ENCODE assay signal across 9 mouse cellular contexts in the genomic region with DNA sequence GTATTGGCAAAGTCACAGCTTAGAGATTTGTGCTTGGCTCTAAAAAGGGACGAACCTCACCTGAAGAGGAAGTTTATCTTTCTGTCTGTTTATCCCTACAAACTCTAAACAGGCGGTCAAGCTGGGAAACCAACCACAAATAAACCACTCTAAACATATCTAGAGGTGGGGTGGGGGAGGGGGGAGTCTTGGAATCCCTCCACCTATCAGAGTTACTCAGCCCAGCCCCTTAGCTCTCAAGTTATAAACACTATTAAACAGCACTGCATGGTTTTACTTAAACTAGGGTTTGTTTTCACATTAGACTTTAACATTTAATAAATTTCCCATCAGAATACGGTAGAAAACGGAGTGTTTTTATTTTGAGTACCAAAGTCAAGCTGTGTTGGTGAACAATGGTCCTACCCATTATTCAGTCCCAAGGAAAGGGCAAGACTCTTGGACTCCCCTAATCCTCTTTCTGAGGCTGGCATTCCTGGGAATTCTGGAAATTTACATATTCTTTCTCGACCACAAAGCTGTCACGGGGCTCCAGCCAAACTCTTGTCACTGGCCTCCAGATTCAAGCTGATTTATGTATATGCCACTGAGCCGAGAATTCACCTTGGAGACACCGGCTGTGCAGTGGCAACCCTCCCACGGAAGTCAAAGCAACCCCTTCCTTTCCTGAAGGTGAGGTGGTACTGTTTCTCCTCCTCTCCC.
DNase-seq lines count a peak whose midpoint lies in the region; ATAC-seq lines count a peak whose summit lies in the region.
"Had no signal": no experiment of that assay in that cellular context is flagged by ENCODE, and none has a peak within 500 bp of the region (broad histone marks: within the 10 kb centered on the region; RNA-seq: fewer than 3 reads in every experiment).

No protein-coding gene starts in this region.

- DNase-seq in 3T3-L1 (ENCODE audit: low read depth, low spot score) = peak; percentile 70
- DNase-seq in adrenal gland, postnatal 14 days = peak; percentile 54
- DNase-seq in hindbrain, embryonic 10.5 days (ENCODE audit: low spot score) = no peak
- DNase-seq in urinary bladder, postnatal 10 days (ENCODE audit: low spot score) = no peak
- DNase-seq in spleen, postnatal 36 days (ENCODE audit: low spot score in 2 of 2) = no peak
- no peak for DNase-seq in frontal cortex, adult 2 months (ENCODE audit: extremely low spot score in 1 of 2, low spot score in 1 of 2)

- peak overlapping the region; percentile 29; the same call in 1 of the 2 replicates for H3K4me2 ChIP-seq in limb, embryonic 12.5 days

- H3K9ac ChIP-seq in limb, embryonic 12.5 days (replicated peaks) = 0 out of 2 replicates have a peak overlapping the region, but pooled peaks have one; percentile 3

- H3K4me3 ChIP-seq in hindbrain, embryonic 10.5 days = no peak overlapping the region
- no peak overlapping the region for H3K4me3 ChIP-seq in limb, embryonic 12.5 days (replicated peaks)

- H3K27ac ChIP-seq in hindbrain, embryonic 10.5 days = peak overlapping the region; percentile 42
- H3K27ac ChIP-seq in limb, embryonic 12.5 days = peak overlapping the region; percentile 42

- H3K4me1 ChIP-seq in hindbrain, embryonic 10.5 days (replicated peaks) = peaks cover 58% of the 10 kb centered on the region
- peaks cover 39% of the 10 kb centered on the region for H3K4me1 ChIP-seq in limb, embryonic 12.5 days (replicated peaks)

- ATAC-seq in limb, embryonic 12.5 days (ENCODE audit: insufficient number of reproducible peaks, insufficient read depth, low FRiP score, low TSS enrichment, low read depth) = no peak
- no peak for ATAC-seq in frontal cortex, adult (ENCODE audit: low TSS enrichment)

- no peaks in the 10 kb centered on the region for H3K27me3 ChIP-seq in hindbrain, embryonic 10.5 days (ENCODE audit: insufficient read depth, poor library complexity, severe bottlenecking)
- H3K27me3 ChIP-seq in limb, embryonic 12.5 days = no peaks in the 10 kb centered on the region

- H3K9me3 ChIP-seq in hindbrain, embryonic 10.5 days = no peaks in the 10 kb centered on the region
- no peaks in the 10 kb centered on the region for H3K9me3 ChIP-seq in limb, embryonic 12.5 days
- H3K9me3 ChIP-seq: G1E had no signal

- H3K36me3 ChIP-seq in hindbrain, embryonic 10.5 days = no peaks in the 10 kb centered on the region
- H3K36me3 ChIP-seq in limb, embryonic 12.5 days = no peaks in the 10 kb centered on the region
- H3K36me3 ChIP-seq: G1E had no signal

- 26% methylated on average over 9 of the region's 9 CpGs for WGBS in hindbrain, embryonic 10.5 days
- 17% methylated on average over 9 of the region's 9 CpGs for WGBS in limb, embryonic 12.5 days

Comparison
In these comparisons a context has a peak if more than half of its experiments do, and no peak if none do; other contexts are left out.
1. DNase-seq: peak in 3T3-L1 (single experiment) and adrenal gland, postnatal 14 days (single experiment); none in hindbrain, embryonic 10.5 days (single experiment), urinary bladder, postnatal 10 days (single experiment), spleen, postnatal 36 days (0 of 2) and frontal cortex, adult 2 months (0 of 2).